In genomic region chr9:86629379-86629778, GRCm38 (mm10) we compare ENCODE assay signal across 19 mouse cellular contexts. TPM values are rescaled to one million over a fixed set of nuclear protein-coding genes. Genes with fewer than 3 reads are reported as not detected.
DNase-seq lines count a peak whose midpoint lies in the region; ATAC-seq and TF ChIP-seq lines count a peak whose summit lies in the region.
"Had no signal": no experiment of that assay in that cellular context is flagged by ENCODE, and none has a peak within 500 bp of the region (broad histone marks: within the 10 kb centered on the region; RNA-seq: fewer than 3 reads in every experiment).

No protein-coding gene starts in this region.

- H3K9me3 ChIP-seq in forebrain, embryonic 10.5 days, result no peaks in the 10 kb centered on the region
- no peaks in the 10 kb centered on the region for H3K9me3 ChIP-seq in forebrain, postnatal 0 days (ENCODE audit: low read length)
- H3K9me3 ChIP-seq in embryonic facial prominence, embryonic 11.5 days (replicated peaks; ENCODE audit: control insufficient read depth, low read length), result no peaks in the 10 kb centered on the region
- no peaks in the 10 kb centered on the region for H3K9me3 ChIP-seq in limb, embryonic 14.5 days (ENCODE audit: control insufficient read depth, low read length)
- H3K9me3 ChIP-seq: forebrain, embryonic 13.5 days had no signal

- TF ChIP-seq CTCF in forebrain, postnatal 0 days (IDR thresholded peaks at IDR 0.05; ENCODE audit: low read depth), result no peak
- TF ChIP-seq CTCF in layer of hippocampus, adult 2 months (conservative IDR thresholded peaks at IDR 0.05), result no peak
- TF ChIP-seq CTCF in kidney, adult 2 months (conservative IDR thresholded peaks at IDR 0.05; ENCODE audit: insufficient read depth, insufficient read length, low read depth, low read length), result no peak

- DNase-seq in forebrain, embryonic 10.5 days (ENCODE audit: extremely low spot score, low spot score), result peak; percentile 24
- no peak for DNase-seq in forebrain, postnatal 0 days
- no peak for DNase-seq in layer of hippocampus, adult 2 months (ENCODE audit: low spot score in 2 of 2)
- DNase-seq in layer of hippocampus, adult 9-10 months (ENCODE audit: low spot score), result no peak
- DNase-seq in embryonic facial prominence, embryonic 11.5 days (ENCODE audit: low spot score), result peak; percentile 80
- peak; percentile 63 for DNase-seq in limb, embryonic 14.5 days (ENCODE audit: low spot score)
- no peak for DNase-seq in kidney, adult 2 months
- no peak for DNase-seq in frontal cortex, postnatal 36 days (ENCODE audit: low spot score in 2 of 2)
- DNase-seq: adrenal gland, adult 8-10 months; cerebellum, adult 2 months; gastrocnemius, postnatal 10 days; kidney, adult 18-20 months; kidney, postnatal 25 days; layer of hippocampus, postnatal 36 days had no signal

- 72% methylated on average over 6 of the region's 6 CpGs for WGBS in forebrain, embryonic 10.5 days
- 77% methylated on average over 6 of the region's 6 CpGs for WGBS in forebrain, postnatal 0 days
- 37% methylated on average over 6 of the region's 6 CpGs for WGBS in embryonic facial prominence, embryonic 11.5 days
- WGBS in limb, embryonic 14.5 days, result 33% methylated on average over 6 of the region's 6 CpGs
- WGBS in kidney, adult 2 months, result 87% methylated on average over 6 of the region's 6 CpGs

- H3K36me3 ChIP-seq in forebrain, embryonic 10.5 days (replicated peaks), result no peaks in the 10 kb centered on the region
- no peaks in the 10 kb centered on the region for H3K36me3 ChIP-seq in forebrain, postnatal 0 days (ENCODE audit: insufficient read depth)
- H3K36me3 ChIP-seq in embryonic facial prominence, embryonic 11.5 days (replicated peaks; ENCODE audit: control insufficient read depth, insufficient read depth, low read depth, low read length), result no peaks in the 10 kb centered on the region
- no peaks in the 10 kb centered on the region for H3K36me3 ChIP-seq in limb, embryonic 14.5 days (ENCODE audit: control insufficient read depth, insufficient read depth, low read length)
- H3K36me3 ChIP-seq in kidney, adult 2 months (ENCODE audit: control insufficient read depth, insufficient read depth, low read length), result no peaks in the 10 kb centered on the region

- no peak overlapping the region for H3K4me3 ChIP-seq in forebrain, embryonic 10.5 days
- no peak overlapping the region for H3K4me3 ChIP-seq in forebrain, postnatal 0 days (ENCODE audit: low read depth, low read length)
- H3K4me3 ChIP-seq in layer of hippocampus, adult 2 months, result no peak overlapping the region
- no peak overlapping the region for H3K4me3 ChIP-seq in embryonic facial prominence, embryonic 11.5 days (ENCODE audit: low read depth, low read length)
- H3K4me3 ChIP-seq in limb, embryonic 14.5 days (replicated peaks; ENCODE audit: low read length), result no peak overlapping the region
- no peak overlapping the region for H3K4me3 ChIP-seq in kidney, adult 2 months (ENCODE audit: insufficient read depth, low read depth, low read length)
- H3K4me3 ChIP-seq: forebrain, embryonic 13.5 days had no signal

- no peak overlapping the region for H3K9ac ChIP-seq in forebrain, postnatal 0 days
- no peak overlapping the region for H3K9ac ChIP-seq in embryonic facial prominence, embryonic 11.5 days (replicated peaks; ENCODE audit: low read length)
- no peak overlapping the region for H3K9ac ChIP-seq in limb, embryonic 14.5 days (ENCODE audit: low read depth, low read length, severe bottlenecking)
- H3K9ac ChIP-seq: forebrain, embryonic 13.5 days; hindbrain, embryonic 14.5 days; liver, embryonic 14.5 days had no signal

- no peak for TF ChIP-seq POLR2A in limb, embryonic 14.5 days (IDR thresholded peaks at IDR 0.05; ENCODE audit: borderline replicate concordance, extremely low read depth, insufficient read depth, insufficient read length)
- TF ChIP-seq POLR2A in kidney, adult 2 months (IDR thresholded peaks at IDR 0.05; ENCODE audit: low read depth, low read length), result no peak

- no peak for ATAC-seq in forebrain, postnatal 0 days
- peak; percentile 70; the same call in 1 of the 2 replicates for ATAC-seq in embryonic facial prominence, embryonic 11.5 days (replicated peaks; ENCODE audit: insufficient number of reproducible peaks, low FRiP score, low TSS enrichment, low read depth)
- ATAC-seq in limb, embryonic 14.5 days (ENCODE audit: low FRiP score, low read depth), result peak; percentile 75; the same call in 1 of the 2 replicates
- ATAC-seq: forebrain, embryonic 13.5 days; lung, postnatal 0 days had no signal

- no peak overlapping the region for H3K27ac ChIP-seq in forebrain, embryonic 10.5 days
- H3K27ac ChIP-seq in forebrain, postnatal 0 days (ENCODE audit: low read depth, low read length), result no peak overlapping the region
- H3K27ac ChIP-seq in layer of hippocampus, adult 2 months, result peak overlapping the region; percentile 52; the same call in 1 of the 2 replicates
- H3K27ac ChIP-seq in embryonic facial prominence, embryonic 11.5 days (replicated peaks; ENCODE audit: low read depth, low read length), result no peak overlapping the region
- no peak overlapping the region for H3K27ac ChIP-seq in limb, embryonic 14.5 days (replicated peaks; ENCODE audit: low read depth, low read length)
- no peak overlapping the region for H3K27ac ChIP-seq in kidney, adult 2 months (ENCODE audit: insufficient read depth, low read depth, low read length)
- H3K27ac ChIP-seq: forebrain, embryonic 13.5 days; hindbrain, embryonic 14.5 days; liver, embryonic 14.5 days had no signal

- no peak overlapping the region for H3K4me2 ChIP-seq in forebrain, postnatal 0 days (ENCODE audit: low read depth)
- no peak overlapping the region for H3K4me2 ChIP-seq in embryonic facial prominence, embryonic 11.5 days (ENCODE audit: low read depth, low read length)
- no peak overlapping the region for H3K4me2 ChIP-seq in limb, embryonic 14.5 days (replicated peaks; ENCODE audit: low read depth, low read length, severe bottlenecking)
- H3K4me2 ChIP-seq: forebrain, embryonic 13.5 days; hindbrain, embryonic 14.5 days had no signal

- H3K4me1 ChIP-seq in forebrain, embryonic 10.5 days, result peaks cover 8% of the 10 kb centered on the region; the same call in 1 of the 2 replicates
- H3K4me1 ChIP-seq in forebrain, postnatal 0 days (ENCODE audit: insufficient read depth), result no peaks in the 10 kb centered on the region
- H3K4me1 ChIP-seq in embryonic facial prominence, embryonic 11.5 days (ENCODE audit: control insufficient read depth, insufficient read depth, low read length), result no peaks in the 10 kb centered on the region; the same call in 1 of the 2 replicates
- H3K4me1 ChIP-seq in limb, embryonic 14.5 days (ENCODE audit: control insufficient read depth, insufficient read depth, low read length), result no peaks in the 10 kb centered on the region
- H3K4me1 ChIP-seq in kidney, adult 2 months (ENCODE audit: control insufficient read depth, insufficient read depth, low read length), result no peaks in the 10 kb centered on the region

- H3K27me3 ChIP-seq in forebrain, embryonic 10.5 days (ENCODE audit: poor library complexity, severe bottlenecking), result no peaks in the 10 kb centered on the region
- H3K27me3 ChIP-seq in forebrain, postnatal 0 days (ENCODE audit: insufficient read depth, low read length), result no peaks in the 10 kb centered on the region
- no peaks in the 10 kb centered on the region for H3K27me3 ChIP-seq in embryonic facial prominence, embryonic 11.5 days (ENCODE audit: control insufficient read depth, insufficient read depth, low read length)
- H3K27me3 ChIP-seq in limb, embryonic 14.5 days (ENCODE audit: control insufficient read depth, insufficient read depth, low read length), result no peaks in the 10 kb centered on the region
- no peaks in the 10 kb centered on the region for H3K27me3 ChIP-seq in kidney, adult 2 months (replicated peaks; ENCODE audit: control insufficient read depth, insufficient read depth, low read length)
- H3K27me3 ChIP-seq: forebrain, embryonic 13.5 days had no signal

RNA-seq across cellular contexts. Expression of gene Rwdd2a, which starts 57.6 kb away (rescaled TPM):
- 3.9 and 4.1 TPM in 2 replicates for polyA plus RNA-seq in forebrain, embryonic 10.5 days (2016; fragmentation: Nextera tagmentation; extraction: Ambion mirVana)
- total RNA-seq in forebrain, postnatal 0 days (2014; rRNA removed), result 19.1 and 21.2 TPM in 2 replicates
- 32.9 and 40.7 TPM in 2 replicates for polyA plus RNA-seq in forebrain, postnatal 0 days (2015; fragmentation: Nextera tagmentation; extraction: Ambion mirVana)
- 10 to 100 TPM; 28.2 TPM for total RNA-seq in layer of hippocampus, adult 2 months (2021)
- polyA plus RNA-seq in embryonic facial prominence, embryonic 11.5 days (2014; fragmentation: Nextera tagmentation; extraction: Ambion mirVana), result 2.3 and 2.6 TPM in 2 replicates
- polyA plus RNA-seq in limb, embryonic 14.5 days (2012; rRNA removed), result 1.7 and 2.2 TPM in 2 replicates
- polyA plus RNA-seq in limb, embryonic 14.5 days (2014; fragmentation: Nextera tagmentation; extraction: Ambion mirVana), result 3.5 and 4.5 TPM in 2 replicates
- polyA plus RNA-seq in kidney, adult 2 months (2012; rRNA removed), result 1.0 and 1.1 TPM in 2 replicates
- total RNA-seq: megakaryocyte-erythroid progenitor cell, adult 5-6 weeks had no signal

RNA-seq across cellular contexts. Expression of gene Pgm3, which starts 57.7 kb away (rescaled TPM):
- 34.2 and 34.6 TPM in 2 replicates for polyA plus RNA-seq in forebrain, embryonic 10.5 days (2016; fragmentation: Nextera tagmentation; extraction: Ambion mirVana)
- total RNA-seq in forebrain, postnatal 0 days (2014; rRNA removed), result 21.7 and 25.9 TPM in 2 replicates
- 30.1 and 32.8 TPM in 2 replicates for polyA plus RNA-seq in forebrain, postnatal 0 days (2015; fragmentation: Nextera tagmentation; extraction: Ambion mirVana)
- total RNA-seq in layer of hippocampus, adult 2 months (2021), result 10 to 100 TPM; 14.6 to 15.6 TPM
- polyA plus RNA-seq in embryonic facial prominence, embryonic 11.5 days (2014; fragmentation: Nextera tagmentation; extraction: Ambion mirVana), result 33.0 and 35.0 TPM in 2 replicates
- 19.6 and 23.1 TPM in 2 replicates for polyA plus RNA-seq in limb, embryonic 14.5 days (2012; rRNA removed)
- 33.6 and 37.9 TPM in 2 replicates for polyA plus RNA-seq in limb, embryonic 14.5 days (2014; fragmentation: Nextera tagmentation; extraction: Ambion mirVana)
- 10.9 TPM in 2 replicates for polyA plus RNA-seq in kidney, adult 2 months (2012; rRNA removed)

Comparison
In these comparisons a context has a peak if more than half of its experiments do, and no peak if none do; other contexts are left out.
1. DNase-seq: peak in forebrain, embryonic 10.5 days (single experiment), embryonic facial prominence, embryonic 11.5 days (single experiment) and limb, embryonic 14.5 days (single experiment); none in forebrain, postnatal 0 days (single experiment), layer of hippocampus, adult 2 months (0 of 2), layer of hippocampus, adult 9-10 months (single experiment), kidney, adult 2 months (single experiment) and frontal cortex, postnatal 36 days (0 of 2).